Mouse (Mus musculus): ENCODE data around the gene Trub2. TPM values are rescaled to one million over a fixed set of nuclear protein-coding genes. Genes with fewer than 3 reads are reported as not detected.

The Trub2 gene
- polyA plus RNA-seq, 1 experiment from 2014 or later: 53.2 TPM

DNA sequence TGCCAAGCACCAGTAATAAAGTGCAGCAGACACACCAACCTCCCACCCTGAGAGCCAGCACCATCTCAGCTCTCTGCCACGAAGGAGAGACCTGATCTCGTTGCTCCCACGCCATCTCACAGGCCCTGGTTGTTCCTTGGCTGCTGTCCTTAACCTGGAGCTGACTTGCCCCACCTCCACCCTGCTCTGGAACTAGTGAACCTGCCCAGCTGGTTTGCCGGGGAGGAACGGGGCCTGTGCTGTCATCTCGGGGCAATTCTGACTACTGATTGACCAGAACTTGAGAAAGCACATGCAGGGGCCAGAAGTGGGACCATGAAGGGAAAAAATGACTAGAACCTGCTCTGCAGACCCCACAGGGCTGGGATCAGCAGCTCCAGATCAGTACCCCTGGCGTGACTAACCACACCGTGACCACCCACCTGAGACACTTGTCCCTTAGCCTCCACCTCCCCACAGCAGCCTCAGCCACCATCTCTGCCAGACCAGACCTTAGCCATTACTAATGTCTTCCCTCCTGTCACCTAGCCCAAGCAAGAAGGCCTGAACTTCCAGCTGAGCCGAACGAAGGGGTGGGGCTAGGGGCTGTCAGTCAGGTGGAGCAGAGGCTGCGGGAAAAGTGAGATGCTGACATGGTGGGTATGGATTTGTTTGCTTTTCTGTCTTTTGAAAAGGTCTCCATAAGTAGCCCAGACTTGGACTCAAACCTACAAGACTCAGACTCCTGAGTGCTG is 20.2 kb downstream of the Trub2 start:
- Histone ChIP-seq H3K4me1 (replicated peaks) (no peaks in the 10 kb centered on the region), H3K36me3 (peaks cover 6% of the 10 kb centered on the region), H3K4me3 (no peak overlapping the region), H3K27ac (no peak overlapping the region), H3K9me3 (no peaks in the 10 kb centered on the region), H3K27me3 (ENCODE audit: insufficient read depth, poor library complexity, severe bottlenecking) (no peaks in the 10 kb centered on the region; the same call in 1 of the 2 replicates)
- DNase-seq (ENCODE audit: low spot score): no peak
- WGBS: 71% methylated on average over 11 of the region's 11 CpGs

DNA sequence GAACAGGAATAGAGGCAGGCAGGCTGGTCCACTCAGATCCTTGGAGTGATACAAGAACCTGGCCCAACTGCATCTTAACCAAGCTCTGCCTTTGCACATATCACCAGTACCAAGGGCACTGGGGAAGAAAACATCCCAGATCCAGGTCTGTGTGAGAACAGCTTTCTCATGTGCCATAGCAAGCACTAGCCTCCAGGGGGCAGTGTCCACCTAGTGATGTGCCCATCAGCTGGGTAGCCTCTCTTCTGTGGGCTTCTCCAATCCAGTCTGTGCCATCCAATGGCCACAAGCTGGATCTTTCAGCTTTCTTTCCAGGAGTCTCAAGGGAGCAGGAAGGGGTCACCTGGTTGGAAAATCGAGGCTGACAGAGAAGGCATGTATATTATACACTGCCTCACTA is 23.5 kb downstream of the Trub2 start:
- Histone ChIP-seq H3K9me3 (no peaks in the 10 kb centered on the region), H3K27ac (no peak overlapping the region), H3K36me3 (no peaks in the 10 kb centered on the region), H3K4me1 (replicated peaks) (no peaks in the 10 kb centered on the region), H3K27me3 (ENCODE audit: insufficient read depth, poor library complexity, severe bottlenecking) (peaks cover 9% of the 10 kb centered on the region; the same call in 1 of the 2 replicates), H3K4me3 (no peak overlapping the region)
- 2% methylated on average over 1 of the region's 1 CpGs for WGBS
- DNase-seq (ENCODE audit: low spot score): peak; percentile 80

DNA sequence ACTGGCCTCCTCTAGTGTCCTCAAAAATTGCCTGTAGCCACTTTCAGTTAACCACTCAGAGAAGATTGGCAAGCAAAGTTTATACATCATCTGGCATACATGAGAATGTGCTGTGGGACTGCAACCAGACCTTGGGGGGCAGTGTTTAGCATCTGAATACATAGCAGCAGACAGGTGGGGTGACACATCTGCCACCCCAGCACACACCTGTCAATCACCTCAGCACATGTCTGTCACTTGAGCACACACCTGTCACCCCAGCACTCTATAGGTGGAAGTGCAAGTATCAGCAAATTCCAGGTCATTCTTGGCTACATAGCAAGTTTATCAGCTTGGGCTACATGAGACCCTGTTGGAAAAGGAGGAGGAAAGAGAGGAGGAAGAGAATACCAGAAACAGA is 32.6 kb downstream of the Trub2 start:
- H3K27me3 ChIP-seq (ENCODE audit: insufficient read depth, poor library complexity, severe bottlenecking): peaks cover 31% of the 10 kb centered on the region
- peaks cover 12% of the 10 kb centered on the region for H3K4me1 ChIP-seq (replicated peaks)
- no peaks in the 10 kb centered on the region for H3K36me3 ChIP-seq
- DNase-seq (ENCODE audit: low spot score): no peak
- H3K27ac ChIP-seq: no peak overlapping the region
- 0 out of 2 replicates have a peak, but pooled peaks cover 4% of the 10 kb centered on the region for H3K9me3 ChIP-seq
- no peak overlapping the region for H3K4me3 ChIP-seq

DNA sequence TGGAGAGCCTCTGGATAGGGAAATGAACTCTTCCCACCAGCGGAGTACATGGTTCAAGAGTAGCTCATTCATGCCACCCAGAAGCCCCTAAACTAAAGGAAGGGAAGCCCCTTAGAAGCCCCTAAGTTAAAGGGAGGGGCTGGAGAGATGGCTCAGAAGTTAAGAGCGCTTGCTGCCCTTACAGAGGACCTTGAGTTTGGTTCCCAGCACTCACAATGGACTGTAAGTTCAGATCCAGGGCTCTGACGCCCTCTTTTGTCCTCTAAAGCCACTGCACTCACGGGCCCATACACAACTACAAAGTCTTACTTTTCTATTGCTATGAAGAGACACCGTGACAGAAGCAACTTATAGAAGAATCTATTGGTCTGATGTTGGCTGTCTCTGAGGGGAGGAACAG is 35.9 kb downstream of the Trub2 start:
- no peak overlapping the region for H3K4me3 ChIP-seq
- H3K4me1 ChIP-seq (replicated peaks): peaks cover 20% of the 10 kb centered on the region
- no peaks in the 10 kb centered on the region for H3K36me3 ChIP-seq
- WGBS: 88% methylated on average over 5 of the region's 5 CpGs
- peaks cover 62% of the 10 kb centered on the region for H3K27me3 ChIP-seq (ENCODE audit: insufficient read depth, poor library complexity, severe bottlenecking)
- H3K27ac ChIP-seq: no peak overlapping the region
- H3K9me3 ChIP-seq: 0 out of 2 replicates have a peak, but pooled peaks cover 4% of the 10 kb centered on the region
- DNase-seq (ENCODE audit: low spot score): no peak

DNA sequence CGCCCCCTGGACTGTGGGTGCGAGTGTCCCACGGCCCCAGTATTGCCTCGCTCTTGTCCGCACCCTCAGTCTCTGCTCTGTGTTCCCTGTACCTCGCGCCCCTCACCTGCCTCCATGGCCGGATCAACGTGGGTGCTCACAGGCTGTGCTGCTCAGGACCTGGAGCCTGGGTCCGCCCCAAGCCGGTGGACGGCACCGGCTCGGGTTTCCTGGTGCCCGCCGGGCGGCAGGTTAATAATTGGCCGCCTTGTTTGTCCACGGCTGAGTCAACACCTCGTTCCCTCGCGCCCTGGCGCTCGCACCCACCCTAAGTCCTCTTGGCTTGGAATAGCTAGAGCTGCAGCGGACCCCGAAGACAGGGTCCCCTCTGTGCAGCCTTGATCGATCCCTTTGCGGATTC is 36.8 kb downstream of the Trub2 start, which contains the start of gene Gm13420:
Gene Gm13420 (minus strand): TSS at position 189 of the 400 bp plus-strand sequence.
- H3K27me3 ChIP-seq (ENCODE audit: insufficient read depth, poor library complexity, severe bottlenecking): peaks cover 71% of the 10 kb centered on the region
- 8% methylated on average over 28 of the region's 28 CpGs for WGBS

DNA sequence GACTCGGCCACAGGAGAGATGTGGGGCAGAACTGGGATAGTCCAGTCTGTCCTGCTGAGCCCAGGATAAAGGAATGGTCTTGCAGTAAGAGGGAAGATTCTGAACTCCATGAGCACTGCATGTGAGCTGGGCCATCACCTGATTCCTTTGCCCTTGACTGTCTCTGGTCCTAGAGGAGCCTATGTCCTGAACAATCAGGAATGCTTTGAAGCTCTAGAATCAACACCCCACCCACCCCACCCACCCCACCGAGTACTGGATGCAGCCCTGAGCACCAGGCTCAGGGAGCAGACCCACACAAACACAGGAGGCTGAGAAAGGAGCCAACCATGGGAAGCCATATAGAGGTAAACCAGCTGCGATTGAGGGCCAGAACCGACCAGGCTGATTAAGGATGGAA is 39.8 kb downstream of the Trub2 start:
- Histone ChIP-seq H3K9me3 (0 out of 2 replicates have a peak, but pooled peaks cover 4% of the 10 kb centered on the region), H3K4me1 (replicated peaks) (peaks cover 25% of the 10 kb centered on the region), H3K4me3 (no peak overlapping the region), H3K27me3 (ENCODE audit: insufficient read depth, poor library complexity, severe bottlenecking) (peaks cover 86% of the 10 kb centered on the region), H3K36me3 (no peaks in the 10 kb centered on the region), H3K27ac (no peak overlapping the region)
- WGBS: 84% methylated on average over 4 of the region's 4 CpGs
- DNase-seq (ENCODE audit: low spot score): no peak

More for the DNA sequence above, 36.8 kb downstream of the Trub2 start, which contains the start of gene Gm13420:
- H3K9me3 ChIP-seq: 0 out of 2 replicates have a peak, but pooled peaks cover 4% of the 10 kb centered on the region
- no peak for DNase-seq (ENCODE audit: low spot score)
- peak within 1 kb of the TSS; percentile 17; the same call in 1 of the 2 replicates for H3K27ac ChIP-seq
- H3K4me3 ChIP-seq: peak within 1 kb of the TSS; percentile 37
- no peaks in the 10 kb centered on the region for H3K36me3 ChIP-seq
- peaks cover 25% of the 10 kb centered on the region for H3K4me1 ChIP-seq (replicated peaks)

DNA sequence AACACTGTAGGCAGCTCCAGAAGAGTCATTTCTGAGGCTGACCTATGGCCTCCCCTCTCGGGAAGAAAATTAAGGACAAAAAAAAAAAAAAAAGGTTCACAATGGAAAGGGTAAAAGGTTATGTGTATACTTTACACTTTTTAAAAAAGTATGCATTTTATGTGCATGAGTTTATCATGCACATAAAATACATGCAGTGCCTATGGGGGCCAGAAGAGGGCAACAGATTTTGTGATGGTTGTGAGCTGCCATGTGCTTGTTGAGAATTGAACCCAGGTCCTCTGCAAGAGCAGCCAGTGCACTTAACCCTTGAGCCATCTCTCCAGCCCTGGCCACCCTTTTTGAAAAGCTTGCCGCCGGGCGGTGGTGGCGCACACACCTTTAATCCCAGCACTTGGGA is 40.5 kb downstream of the Trub2 start:
- Histone ChIP-seq H3K4me1 (replicated peaks) (peaks cover 25% of the 10 kb centered on the region), H3K4me3 (peak overlapping the region; percentile 55; the same call in 1 of the 2 replicates), H3K27me3 (ENCODE audit: insufficient read depth, poor library complexity, severe bottlenecking) (peaks cover 80% of the 10 kb centered on the region), H3K9me3 (0 out of 2 replicates have a peak, but pooled peaks cover 4% of the 10 kb centered on the region), H3K27ac (no peak overlapping the region), H3K36me3 (no peaks in the 10 kb centered on the region)
- DNase-seq (ENCODE audit: low spot score): peak; percentile 29
- WGBS: 60% methylated on average over 5 of the region's 5 CpGs

DNA sequence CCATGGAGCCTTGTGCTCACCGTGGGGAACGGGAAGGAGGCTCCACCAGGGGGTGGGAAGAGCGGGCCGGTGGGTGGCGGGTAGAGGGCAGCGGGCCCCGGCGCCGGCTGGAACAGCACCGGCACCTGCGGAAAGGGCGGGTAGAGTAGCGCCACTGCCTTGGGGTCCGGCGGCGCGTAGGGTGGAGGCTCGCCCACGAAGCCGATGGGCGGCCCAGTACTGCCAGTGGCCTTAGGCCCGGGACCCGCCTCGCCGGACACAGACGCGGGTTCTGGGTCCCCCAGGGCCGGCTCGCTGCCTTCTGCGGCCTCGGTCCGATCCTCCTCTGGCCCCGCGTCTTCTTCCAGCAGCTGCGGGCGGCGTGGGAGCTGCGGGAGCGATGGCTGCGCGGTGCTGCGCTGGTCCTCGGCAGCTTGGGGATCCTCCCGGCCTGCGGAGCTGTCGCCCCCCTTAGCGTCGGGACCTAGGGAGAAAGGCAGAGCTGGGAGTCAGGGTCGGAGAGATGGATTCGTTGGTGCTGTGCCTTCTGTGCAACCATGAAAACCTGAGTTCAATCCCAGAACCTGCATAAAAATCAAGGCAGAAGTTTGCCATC is 41.0 kb downstream of the Trub2 start:
- Histone ChIP-seq H3K27ac (peak overlapping the region; percentile 80), H3K27me3 (ENCODE audit: insufficient read depth, poor library complexity, severe bottlenecking) (peaks cover 74% of the 10 kb centered on the region), H3K9me3 (0 out of 2 replicates have a peak, but pooled peaks cover 3% of the 10 kb centered on the region), H3K36me3 (no peaks in the 10 kb centered on the region), H3K4me1 (replicated peaks) (peaks cover 25% of the 10 kb centered on the region), H3K4me3 (peak overlapping the region; percentile 55)
- 3% methylated on average over 50 of the region's 50 CpGs for WGBS
- DNase-seq (ENCODE audit: low spot score): peak; percentile 29

DNA sequence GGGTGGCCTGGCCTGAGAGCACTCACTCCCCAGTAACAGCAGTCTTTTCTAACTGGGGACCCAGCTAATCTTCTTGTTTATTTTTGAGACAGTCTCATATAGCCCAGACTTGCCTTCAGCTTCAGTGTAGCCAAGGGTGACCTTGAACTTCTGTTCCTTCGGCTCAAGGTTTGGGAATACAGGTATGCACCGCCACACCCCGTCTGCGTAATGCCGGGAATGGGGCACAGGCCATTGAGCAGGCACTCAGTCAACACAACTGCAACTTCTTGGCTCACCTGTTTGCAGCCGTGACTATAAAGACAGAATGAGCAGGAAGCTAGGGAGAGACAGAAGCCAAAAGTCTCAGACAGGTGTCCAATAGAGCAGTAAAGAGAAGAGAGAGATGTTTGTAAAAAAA is 44.0 kb downstream of the Trub2 start:
- peaks cover 8% of the 10 kb centered on the region for H3K4me1 ChIP-seq (replicated peaks)
- no peak overlapping the region for H3K4me3 ChIP-seq
- 93% methylated on average over 6 of the region's 6 CpGs for WGBS
- H3K9me3 ChIP-seq: no peaks in the 10 kb centered on the region
- no peak overlapping the region for H3K27ac ChIP-seq
- peaks cover 13% of the 10 kb centered on the region for H3K36me3 ChIP-seq
- no peak for DNase-seq (ENCODE audit: low spot score)
- H3K27me3 ChIP-seq (ENCODE audit: insufficient read depth, poor library complexity, severe bottlenecking): peaks cover 44% of the 10 kb centered on the region

DNA sequence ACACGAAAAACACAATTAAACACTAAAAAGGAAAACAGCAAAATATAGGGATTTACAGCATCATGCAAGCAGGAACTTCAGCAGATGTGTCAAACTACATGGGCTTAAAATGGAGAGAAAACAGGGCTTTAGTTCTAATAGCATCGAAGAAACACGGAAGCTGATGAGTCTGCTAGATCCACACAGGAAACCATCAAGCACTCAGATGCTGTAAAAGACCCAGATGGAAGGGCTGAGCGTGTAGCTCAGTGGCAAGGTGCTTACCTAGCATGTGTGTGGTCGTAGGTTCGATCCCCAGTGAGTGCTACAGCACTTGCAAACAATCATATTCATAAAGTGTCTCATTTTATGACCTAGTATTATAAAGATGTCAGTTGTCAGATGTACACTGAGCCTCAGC is 47.1 kb downstream of the Trub2 start:
- no peaks in the 10 kb centered on the region for H3K4me1 ChIP-seq (replicated peaks)
- H3K36me3 ChIP-seq: peaks cover 43% of the 10 kb centered on the region
- peaks cover 15% of the 10 kb centered on the region for H3K27me3 ChIP-seq (ENCODE audit: insufficient read depth, poor library complexity, severe bottlenecking)
- WGBS: 92% methylated on average over 6 of the region's 6 CpGs
- H3K27ac ChIP-seq: no peak overlapping the region
- no peak for DNase-seq (ENCODE audit: low spot score)
- H3K9me3 ChIP-seq: no peaks in the 10 kb centered on the region
- H3K4me3 ChIP-seq: no peak overlapping the region

DNA sequence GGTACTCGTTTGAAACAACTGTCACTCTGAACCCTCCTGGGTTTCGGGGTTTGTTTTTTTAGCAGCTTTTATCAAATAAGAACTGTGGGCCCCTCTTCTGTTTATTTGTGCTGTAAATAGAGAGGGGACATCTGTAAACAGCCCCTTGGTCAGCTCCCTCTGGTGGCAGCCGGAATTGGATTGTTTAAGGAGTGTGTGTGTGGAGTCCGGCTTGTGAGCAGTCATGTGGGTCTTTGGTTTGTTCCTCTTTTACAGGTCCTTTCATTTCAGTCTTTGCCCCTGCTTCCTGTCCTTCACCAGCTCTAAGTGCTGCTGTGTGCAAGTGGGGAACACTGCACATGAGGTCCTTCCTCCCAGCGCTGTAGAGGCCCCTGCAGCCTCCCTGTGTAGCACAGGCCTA is 48.9 kb downstream of the Trub2 start:
- Histone ChIP-seq H3K36me3 (peaks cover 62% of the 10 kb centered on the region), H3K4me3 (no peak overlapping the region)
- 73% methylated on average over 5 of the region's 5 CpGs for WGBS

DNA sequence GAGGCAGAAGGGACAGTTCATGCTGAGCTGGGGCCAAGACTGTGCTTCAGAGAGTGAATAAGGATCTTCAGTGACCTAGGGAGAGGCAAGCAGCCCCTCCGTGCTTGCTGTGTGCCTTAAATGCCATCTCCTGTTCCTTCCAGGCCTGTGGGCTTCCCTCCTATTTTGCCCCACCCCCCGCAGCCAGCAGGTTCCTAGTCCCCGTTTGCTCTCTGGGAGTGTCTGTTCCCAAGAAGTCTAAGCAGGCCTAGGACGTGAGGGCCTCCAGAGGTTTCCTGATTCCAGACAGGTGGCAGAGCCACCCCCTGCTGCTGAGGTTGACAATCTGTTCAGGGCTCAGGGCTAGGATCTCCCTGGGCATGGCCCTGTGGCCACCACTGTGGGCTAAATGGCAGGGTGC is 49.5 kb downstream of the Trub2 start:
- Histone ChIP-seq H3K27ac (no peak overlapping the region), H3K4me1 (replicated peaks) (no peaks in the 10 kb centered on the region), H3K36me3 (peaks cover 67% of the 10 kb centered on the region), H3K9me3 (no peaks in the 10 kb centered on the region), H3K27me3 (ENCODE audit: insufficient read depth, poor library complexity, severe bottlenecking) (no peaks in the 10 kb centered on the region), H3K4me3 (no peak overlapping the region)
- WGBS: 69% methylated on average over 4 of the region's 4 CpGs
- DNase-seq (ENCODE audit: low spot score): no peak

More for the DNA sequence above, 48.9 kb downstream of the Trub2 start:
- no peaks in the 10 kb centered on the region for H3K27me3 ChIP-seq (ENCODE audit: insufficient read depth, poor library complexity, severe bottlenecking)
- H3K4me1 ChIP-seq (replicated peaks): no peaks in the 10 kb centered on the region
- H3K9me3 ChIP-seq: no peaks in the 10 kb centered on the region
- no peak overlapping the region for H3K27ac ChIP-seq
- DNase-seq (ENCODE audit: low spot score): no peak

Measured in hindbrain, embryonic 10.5 days (tissue).